Mouse (Mus musculus): ENCODE results near the gene Gm20837. TPM values are rescaled to one million over a fixed set of nuclear protein-coding genes. Genes with fewer than 3 reads are reported as not detected.
"Not testable (repeated sequence)": the region's sequence is repeated elsewhere in the genome, so short reads cannot be mapped to it uniquely, and the experiment has no call there.

The Gm20837 gene
- polyA plus RNA-seq (2012; fragmentation: generic; extraction: Trizol), result not detected

DNA sequence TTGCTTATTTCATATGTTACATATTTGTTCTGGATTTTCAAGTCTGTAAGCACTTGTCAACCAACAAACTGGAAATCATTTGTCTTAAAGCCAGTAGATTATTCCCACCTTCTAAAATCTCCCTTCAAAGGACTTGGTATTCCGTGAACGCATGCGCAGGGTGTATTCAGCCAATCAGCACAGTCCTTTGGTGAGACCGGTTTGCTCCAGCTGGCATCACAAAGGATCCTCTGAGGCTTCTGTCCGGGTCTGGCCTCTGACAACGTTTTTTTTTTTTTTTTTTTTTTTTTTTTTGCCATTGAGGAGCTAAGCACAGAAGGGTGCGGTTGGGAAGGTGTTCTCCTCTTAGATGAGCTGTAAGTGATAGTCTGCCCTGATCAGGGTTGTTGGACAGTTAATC is at the start of gene Gm20837:
Gm20837 (plus strand) TSS at position 301 of the 400 bp plus-strand sequence.
- not testable (repeated sequence) for H3K36me3 ChIP-seq (ENCODE audit: control insufficient read depth, insufficient read depth)

More for the DNA sequence above, at the start of gene Gm20837:
- H3K4me3 ChIP-seq; H3K27me3 ChIP-seq (ENCODE audit: control insufficient read depth, insufficient read depth, insufficient read length); H3ac ChIP-seq (ENCODE audit: control insufficient read depth, insufficient read length); H3K79me2 ChIP-seq (ENCODE audit: control insufficient read depth, insufficient read depth); H3K4me2 ChIP-seq (ENCODE audit: low read depth): not testable (repeated sequence)
